Mouse (Mus musculus) cortical plate, adult 2 months (tissue): ENCODE measurements around the gene Rps19.

Source experiments
- CTCF ChIP-seq: fragments of 200-500 bp; IDR thresholded peaks from 2 replicates; pipeline ENCODE4 v1.5.1; 2011; ENCODE audit warnings: mild to moderate bottlenecking, control low read depth, low read length; ENCODE audit not compliant: insufficient read depth; ENCODE audit errors: extremely low read depth
- POLR2A ChIP-seq: fragments of 200-500 bp; IDR thresholded peaks from 2 replicates; pipeline ENCODE4 v1.6.1; 2011; ENCODE audit warnings: mild to moderate bottlenecking, low read length, control low read depth; ENCODE audit not compliant: insufficient read depth; ENCODE audit errors: extremely low read depth

DNA sequence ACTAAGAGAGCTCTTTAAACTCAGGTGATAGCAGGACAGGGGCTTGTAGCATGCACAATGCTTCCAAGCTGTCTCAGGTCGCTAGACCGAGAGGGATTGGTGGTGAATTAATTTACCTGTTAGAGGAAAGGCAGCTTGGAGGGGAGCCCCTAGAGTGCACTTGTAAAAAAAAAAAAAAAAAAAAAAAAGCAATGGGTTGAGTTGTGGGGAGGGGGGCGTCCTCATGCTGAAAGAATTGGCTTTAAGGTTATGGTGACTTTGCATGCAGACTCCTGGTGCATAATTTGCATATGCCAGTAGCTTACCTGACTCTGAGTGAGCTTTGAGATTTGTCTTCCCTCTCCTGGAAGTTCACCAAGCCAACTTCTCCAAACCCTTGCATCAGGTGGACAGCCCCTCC, 43.8 kb upstream of the Rps19 start:
- TF ChIP-seq CTCF (no peak), POLR2A (no peak)
